Mouse (Mus musculus) kidney, adult 10 weeks (tissue): Measurements from ENCODE around the gene Stard3. TPM values are rescaled to one million over a fixed set of nuclear protein-coding genes. Genes with fewer than 3 reads are reported as not detected.

ENCODE experiments used
- polyA plus RNA-seq: library from polyadenylated mRNA; stranded (reverse); fragments of 350-450 nt; fragmentation: Illumina TruSeq; extraction: RNeasy Lipid Tissue Mini Kit (QIAGEN cat#74804); gene quantifications from one replicate; pipeline ENCODE4 v1.2.3, GENCODE M21; 2014; ENCODE audit warnings: low read depth, low replicate concordance

Stard3 gene
- polyA plus RNA-seq = 1.0 TPM

DNA sequence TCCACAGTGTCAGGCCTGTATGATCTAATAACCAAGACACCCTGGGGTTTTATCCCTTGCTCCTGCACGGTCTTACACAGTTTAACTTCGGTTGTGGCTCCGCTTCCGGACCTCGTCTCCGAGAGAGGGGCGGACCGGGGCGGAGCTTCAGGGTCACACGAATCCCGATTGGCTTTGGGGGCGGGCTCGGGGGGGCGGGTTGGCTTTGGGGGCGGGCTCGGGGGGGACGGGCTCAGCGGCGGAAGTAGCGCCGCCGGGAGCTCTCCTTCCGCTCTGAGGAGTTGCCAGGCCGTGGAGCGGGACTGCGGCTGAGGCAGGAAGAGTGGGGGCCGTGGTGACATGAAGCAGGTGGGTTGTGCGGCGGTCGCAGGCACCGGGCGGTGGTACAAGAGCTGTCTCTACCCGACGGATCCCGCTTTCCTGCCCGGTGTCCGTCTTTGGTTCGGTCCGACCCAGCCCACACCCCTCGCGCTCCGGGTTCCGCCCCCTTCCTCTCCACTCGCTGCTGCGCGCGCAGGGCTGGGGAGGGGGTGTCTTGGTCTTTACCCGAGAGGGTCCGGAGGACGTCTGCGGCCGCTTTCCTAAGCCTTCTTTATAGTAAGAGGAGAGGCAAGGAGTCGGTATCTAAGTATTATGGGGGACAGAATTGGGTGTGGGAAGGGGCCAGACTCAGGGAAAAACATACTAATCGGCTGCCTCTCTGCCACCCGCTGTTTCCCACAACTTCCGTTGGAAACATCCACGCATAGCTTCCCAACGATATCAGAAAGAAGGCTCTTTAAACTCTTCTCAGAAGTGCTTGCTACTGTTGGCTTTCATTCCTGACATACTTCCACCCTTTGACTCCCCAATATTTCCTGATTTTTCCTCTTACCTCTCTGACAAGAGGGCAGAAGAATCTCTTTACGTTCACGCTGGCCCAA lies at the start of gene Stard3:
Gene Stard3 (plus strand): TSS at position 208 of the 923 bp plus-strand sequence.

DNA sequence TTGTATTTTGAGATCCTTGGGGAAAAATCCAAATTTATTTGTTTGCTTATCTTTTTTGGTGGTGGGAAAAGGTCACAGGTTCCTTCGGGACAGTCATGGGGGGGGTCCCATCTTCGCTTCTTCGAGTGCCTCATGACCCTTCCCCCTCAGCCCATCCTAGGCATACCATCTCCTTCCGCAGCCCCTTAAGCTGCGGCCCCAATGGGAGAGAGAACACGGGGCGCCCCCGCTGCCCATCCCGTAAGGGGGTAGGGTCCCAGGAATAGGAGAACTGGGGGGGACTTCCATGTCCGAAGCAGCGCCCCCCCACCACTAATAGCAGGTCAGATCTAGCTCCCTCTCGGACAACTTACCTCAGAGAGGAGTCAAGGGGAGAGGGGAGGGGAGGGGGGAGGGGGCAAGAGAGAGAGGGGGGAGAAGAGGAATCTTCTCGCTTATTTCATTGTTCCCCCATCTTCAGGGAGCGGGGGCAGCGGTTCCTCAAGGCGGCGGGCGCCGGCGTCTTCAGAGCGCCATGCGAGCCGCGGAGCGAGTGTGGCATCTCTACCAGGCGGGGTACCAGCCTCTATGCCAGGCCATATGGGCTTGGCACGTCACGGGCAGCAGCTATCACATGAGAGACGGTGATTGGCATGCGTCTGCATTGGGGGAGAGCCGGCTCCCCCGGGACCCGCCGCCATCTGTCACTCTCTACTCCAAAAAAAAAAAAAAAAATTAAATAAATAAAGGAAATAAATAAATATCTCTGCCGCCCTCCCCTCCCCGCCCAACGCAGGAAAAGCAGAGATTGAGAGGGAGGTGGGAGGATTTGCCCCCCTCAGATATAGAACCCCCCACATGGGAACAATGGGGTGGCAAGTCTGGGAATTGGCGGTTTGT lies 28.8 kb upstream of the Stard3 start, which contains the start of gene Neurod2:
Gene Neurod2 (minus strand): TSS at position 568 of the 879 bp plus-strand sequence.

DNA sequence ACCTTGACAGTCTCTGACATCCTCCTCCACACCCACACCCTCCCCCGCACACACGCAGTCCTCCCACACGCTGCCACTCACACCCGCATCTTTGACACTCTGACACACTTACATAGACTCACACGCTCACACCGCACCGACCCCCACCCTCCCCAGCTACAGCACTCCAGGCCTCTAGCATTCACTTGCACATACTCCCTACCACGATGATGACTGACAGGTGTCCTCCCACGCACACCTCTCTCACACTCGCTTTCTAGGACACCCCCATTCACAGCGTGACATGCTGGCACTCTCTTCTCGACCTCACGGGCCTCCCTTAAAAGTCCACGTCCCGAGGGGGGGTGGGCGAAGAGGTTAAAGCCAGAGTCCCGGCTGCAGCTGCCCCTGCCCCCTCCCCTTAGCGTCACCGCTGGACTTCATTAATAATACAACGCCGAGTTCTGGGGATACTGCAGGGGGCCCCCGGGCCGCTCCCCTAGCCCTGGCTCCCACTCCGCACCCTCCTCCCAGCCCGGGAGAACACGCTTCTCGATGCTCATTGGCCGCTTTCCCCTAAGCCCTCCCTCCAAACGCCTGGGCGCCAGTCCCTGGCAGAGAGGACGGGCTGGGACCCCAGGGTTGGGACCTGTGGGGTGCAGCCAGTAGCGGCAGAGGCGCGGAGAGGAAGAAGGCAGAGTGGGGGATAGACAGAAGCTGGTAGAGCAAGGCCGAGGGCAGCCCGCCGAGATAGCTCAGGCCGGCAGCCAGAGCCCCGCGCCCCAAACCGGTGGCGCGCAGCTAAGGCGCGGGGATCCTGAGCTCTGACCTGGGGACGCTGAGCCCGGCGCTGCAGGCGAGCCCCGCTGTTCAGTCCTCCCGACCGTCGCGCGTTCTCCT lies 9.8 kb upstream of the Stard3 start, which contains the start of gene Ppp1r1b:
Gene Ppp1r1b (plus strand): TSS at position 322 of the 879 bp plus-strand sequence.

GRCm38 (mm10) chr11:98383261-98384030 lies 25.3 kb downstream of the Stard3 start, which contains the start of gene Tcap:
Tcap (plus strand) TSS chr11:98383811.

DNA sequence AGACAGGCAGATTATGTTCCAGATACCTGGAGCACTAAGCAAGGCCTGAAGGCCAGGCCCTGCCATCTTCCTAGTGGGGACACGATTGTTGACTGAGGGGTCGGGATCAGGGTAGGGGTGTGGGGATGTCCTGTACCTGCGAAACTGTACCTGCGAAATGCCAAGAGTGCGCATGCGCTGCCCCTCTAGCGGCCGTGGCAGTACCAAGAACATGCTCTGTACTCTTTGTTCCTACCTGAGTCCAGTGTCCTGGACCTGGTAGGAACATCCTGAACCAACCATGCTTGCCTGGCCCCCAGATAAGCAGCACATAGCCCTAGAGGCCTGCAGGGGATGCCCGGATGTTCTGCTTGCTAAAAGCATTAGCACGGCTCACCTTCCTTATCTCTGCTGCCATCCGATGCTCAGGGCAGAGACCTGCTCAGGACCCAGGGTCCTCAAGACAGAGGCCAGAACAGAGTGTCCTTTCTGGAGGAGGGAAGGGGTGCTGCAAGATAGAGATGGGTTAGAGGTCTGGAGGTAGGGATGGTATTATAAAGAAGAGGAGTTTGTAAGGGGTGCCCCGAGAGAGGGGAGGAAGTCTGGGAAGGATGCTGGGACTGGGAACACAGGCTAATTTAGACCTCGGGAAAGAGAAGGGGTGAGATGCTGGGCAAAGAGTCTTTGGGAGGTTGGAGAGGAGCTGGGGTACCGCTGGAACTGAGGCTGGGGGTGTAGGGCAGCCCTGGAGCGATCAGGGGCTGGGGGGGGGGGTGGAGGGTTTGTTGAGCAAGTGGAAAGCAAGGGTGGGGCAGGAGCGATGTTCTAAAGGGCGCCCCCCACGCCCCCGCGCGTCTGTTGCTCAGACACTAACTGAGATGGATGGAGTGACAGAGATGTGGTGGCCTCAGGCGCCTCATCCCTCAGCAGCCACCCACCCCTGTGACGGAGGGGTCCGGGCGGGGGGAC lies 27.7 kb downstream of the Stard3 start, which contains the start of gene Pnmt:
Gene Pnmt (plus strand): TSS at position 813 of the 948 bp plus-strand sequence.

GRCm38 (mm10) chr11:98400161-98400726 lies 42.1 kb downstream of the Stard3 start, which contains the start of gene Pgap3:
Pgap3 (minus strand) TSS chr11:98400490.

GRCm38 (mm10) chr11:98412273-98412796 lies 54.2 kb downstream of the Stard3 start, which contains the start of gene Erbb2:
Erbb2 (plus strand) TSS chr11:98412470.

Other genes starting within 250 kb of the Stard3 start
- gene Fbxl20, start 208.0 kb upstream of the Stard3 start, polyA plus RNA-seq = 12.1 TPM
- gene Med1, start 165.1 kb upstream of the Stard3 start, polyA plus RNA-seq = 31.2 TPM
- 24.2 TPM for gene Cdk12, start 155.3 kb upstream of the Stard3 start, polyA plus RNA-seq
- not detected for gene Neurod2, start 28.7 kb upstream of the Stard3 start, polyA plus RNA-seq
- gene Ppp1r1b, start 10.0 kb upstream of the Stard3 start, polyA plus RNA-seq = 6.8 TPM
- not detected for gene Tcap, start 25.4 kb downstream of the Stard3 start, polyA plus RNA-seq
- not detected for gene Pnmt, start 28.1 kb downstream of the Stard3 start, polyA plus RNA-seq
- gene Pgap3, start 42.1 kb downstream of the Stard3 start, polyA plus RNA-seq = 0.28 TPM
- gene Erbb2, start 54.1 kb downstream of the Stard3 start, polyA plus RNA-seq = 1.3 TPM
- 101 TPM for gene Mien1, start 80.6 kb downstream of the Stard3 start, polyA plus RNA-seq
- gene Grb7, start 88.0 kb downstream of the Stard3 start, polyA plus RNA-seq = 5.3 TPM
- not detected for gene Ikzf3, start 187.7 kb downstream of the Stard3 start, polyA plus RNA-seq
- gene Zpbp2, start 192.7 kb downstream of the Stard3 start, polyA plus RNA-seq = 0.49 TPM
- 3.5 TPM for gene Ormdl3, start 229.0 kb downstream of the Stard3 start, polyA plus RNA-seq
- gene Lrrc3c, start 239.9 kb downstream of the Stard3 start, polyA plus RNA-seq = not detected